Mouse (Mus musculus) A20 (cell line): ENCODE measurements around the gene H2-Ab1.
"Not testable (repeated sequence)": the region's sequence is repeated elsewhere in the genome, so short reads cannot be mapped to it uniquely, and the experiment has no call there.

Experiments
- DNase-seq: peaks from one replicate; pipeline ENCODE4 v3.0.0-alpha.2; 2011; ENCODE audit warnings: low read depth, low spot score

The H2-Ab1 gene

DNA sequence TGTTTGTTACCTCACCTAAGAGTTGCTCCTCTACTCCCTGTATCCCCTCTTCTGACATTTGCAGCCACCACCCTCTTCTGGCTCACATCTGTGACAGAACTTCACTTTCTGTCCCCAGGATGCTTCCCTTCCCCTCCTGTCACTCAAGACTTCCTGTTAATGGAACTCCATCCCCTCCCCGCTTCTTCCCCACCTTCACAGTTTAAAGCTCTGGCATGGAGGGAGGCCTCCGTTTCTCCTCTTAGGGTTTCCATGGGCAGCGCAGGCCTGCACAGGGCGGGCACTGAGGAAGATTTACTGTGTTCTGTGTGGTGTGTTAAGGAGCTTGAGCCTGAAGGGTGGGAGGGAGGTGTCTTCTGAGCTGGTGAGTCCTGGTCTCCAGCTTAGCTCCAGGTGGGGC, 50.7 kb downstream of the H2-Ab1 start:
- no peak for DNase-seq

DNA sequence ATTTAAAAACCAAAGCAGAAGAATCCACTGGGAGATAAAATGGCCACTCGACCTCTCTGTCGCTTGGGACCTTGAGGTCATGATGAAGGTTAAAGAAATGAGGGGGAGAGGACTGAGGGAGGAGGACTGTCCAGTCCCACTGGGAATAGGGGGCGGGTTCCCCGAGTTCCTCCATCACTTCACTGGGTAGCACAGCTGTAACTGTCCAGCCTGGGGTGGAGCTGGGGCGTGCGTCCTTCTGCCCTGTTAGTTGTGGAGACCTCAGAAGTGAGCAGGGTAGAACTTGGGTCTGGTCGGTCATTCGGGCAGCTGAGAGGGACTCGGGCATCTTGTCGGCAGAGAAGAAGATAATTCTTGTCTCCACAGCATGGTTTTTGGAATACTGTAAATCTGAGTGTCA, 51.7 kb downstream of the H2-Ab1 start:
- DNase-seq, result no peak

GRCm38 (mm10) chr17:34309683-34310385, 52.3 kb downstream of the H2-Ab1 start:
- DNase-seq, result no peak

DNA sequence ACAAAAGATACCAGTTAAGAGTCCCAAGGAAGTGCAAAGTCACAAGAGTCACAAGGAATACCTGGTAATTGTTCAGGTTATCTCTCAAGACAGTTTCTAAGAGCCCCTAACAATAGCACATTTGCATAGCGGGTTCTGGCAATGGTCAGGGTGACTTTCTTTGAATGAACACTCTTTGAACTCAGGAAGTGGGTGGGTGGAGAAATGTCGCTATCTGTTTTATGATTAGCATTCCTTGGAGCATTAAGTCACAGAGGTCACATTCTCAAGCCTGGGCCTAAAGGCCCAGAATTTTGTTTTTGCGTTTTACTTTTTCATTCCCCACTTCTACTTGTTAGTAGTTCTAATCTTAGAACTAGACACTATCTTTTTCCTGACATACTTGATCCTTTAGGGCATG, 53.0 kb downstream of the H2-Ab1 start:
- not testable (repeated sequence) for DNase-seq

DNA sequence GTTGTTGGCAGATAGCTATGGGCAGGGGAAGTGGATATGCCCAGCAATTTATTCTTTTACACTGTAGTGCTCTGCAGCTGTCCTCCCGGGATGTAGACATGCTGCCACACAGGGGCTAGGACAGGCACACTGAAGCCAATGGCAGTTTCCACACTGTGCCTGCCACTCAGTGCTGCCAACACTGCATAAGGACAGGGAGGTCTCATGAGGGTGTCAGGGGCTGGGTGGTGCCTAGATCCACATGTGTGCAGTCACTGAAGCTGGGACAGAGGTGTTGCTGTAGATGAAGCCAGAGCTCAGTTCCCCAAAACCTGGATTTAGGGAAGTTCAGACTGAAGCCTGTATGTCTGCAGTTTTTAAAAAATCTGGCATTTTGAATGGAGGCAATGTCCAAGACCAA, 54.7 kb downstream of the H2-Ab1 start:
- no peak for DNase-seq

DNA sequence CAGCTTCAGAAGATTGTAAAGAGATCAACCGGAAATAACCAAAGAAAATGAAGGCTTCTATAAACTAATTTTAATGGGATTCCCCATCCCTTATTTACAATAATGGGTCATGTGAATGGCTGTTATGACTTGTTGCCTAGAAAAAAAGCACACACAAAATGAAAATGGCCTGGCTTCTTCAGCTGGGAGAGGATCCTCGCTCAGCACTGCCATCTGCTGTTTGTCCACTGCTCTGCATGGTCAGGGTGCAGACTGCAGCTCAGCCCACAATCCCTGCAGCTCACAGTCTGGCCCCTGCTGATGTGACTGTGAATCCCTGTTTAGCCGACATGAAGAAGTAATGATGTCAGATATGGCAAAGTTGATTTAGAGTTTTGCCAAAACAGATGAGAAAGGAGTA, 55.9 kb downstream of the H2-Ab1 start:
- peak; percentile 81 for DNase-seq

GRCm38 (mm10) chr17:34314286-34314685, 56.8 kb downstream of the H2-Ab1 start:
- no peak for DNase-seq

GRCm38 (mm10) chr17:34315512-34315911, 58.0 kb downstream of the H2-Ab1 start:
- DNase-seq, result no peak

- DNase-seq, result no peak
These were observed 59.2 kb downstream of the H2-Ab1 start for GRCm38 (mm10) chr17:34316697-34317096.

GRCm38 (mm10) chr17:34317275-34317674, 59.8 kb downstream of the H2-Ab1 start:
- DNase-seq, result no peak
